Mouse (Mus musculus) MEL (cell line): ENCODE measurements at regions not wholly inside any gene's neighbourhood (a gene's known extent, or its start where the extent isn't known, plus 50 kb on each side); places are given as distances from the start of the nearest gene placed in this dataset.
"Not testable (repeated sequence)": the region's sequence is repeated elsewhere in the genome, so short reads cannot be mapped to it uniquely, and the experiment has no call there.

Source experiments
- DNase-seq: peaks from one replicate; pipeline ENCODE4 v3.0.0; 2011; ENCODE audit warnings: low read depth, low spot score
- H3K27ac ChIP-seq: 2 replicates; pipeline ENCODE4 v1.5.1; 2012; ENCODE audit warnings: low read depth, mild to moderate bottlenecking, control low read depth, low read length, moderate library complexity; ENCODE audit not compliant: control insufficient read depth
- H3K27me3 ChIP-seq, 2 experiments: fragments of 150-350 bp in 1 of 2; sonication (generic) in 1 of 2; 2 replicates each; pipeline ENCODE4 v1.6.1; 2012; ENCODE audit warnings: low read length in 2 of 2, mild to moderate bottlenecking in 2 of 2, improper control_type of control experiment in 1 of 2, moderate library complexity in 1 of 2; ENCODE audit not compliant: insufficient read depth in 2 of 2, control insufficient read depth in 1 of 2
- H3K36me3 ChIP-seq, 2 experiments: 2 replicates each; pipeline ENCODE4 v1.6.1; 2012 to 2014; ENCODE audit warnings: low read length in 2 of 2, improper control_type of control experiment in 1 of 2, inconsistent platforms in 1 of 2, mild to moderate bottlenecking in 1 of 2; ENCODE audit not compliant: insufficient read depth in 2 of 2, control insufficient read depth in 1 of 2
- H3K4me1 ChIP-seq, 2 experiments: fragments of 150-350 bp in 1 of 2; sonication (generic) in 1 of 2; 2 replicates each; pipeline ENCODE4 v1.6.1; 2012; ENCODE audit warnings: low read length in 2 of 2, improper control_type of control experiment in 1 of 2, mild to moderate bottlenecking in 1 of 2; ENCODE audit not compliant: insufficient read depth in 2 of 2, control insufficient read depth in 1 of 2
- H3K4me3 ChIP-seq, 2 experiments: fragments of 150-350 bp in 1 of 2; sonication (generic) in 1 of 2; 2 replicates each; pipeline ENCODE4 v1.5.1; 2012; ENCODE audit warnings: low read depth in 2 of 2, low read length in 2 of 2, mild to moderate bottlenecking in 2 of 2, moderate library complexity in 2 of 2, control low read depth in 1 of 2, improper control_type of control experiment in 1 of 2; ENCODE audit not compliant: control insufficient read depth in 1 of 2, insufficient read depth in 1 of 2
- H3K79me2 ChIP-seq: 2 replicates; pipeline ENCODE4 v1.6.1; 2012; ENCODE audit warnings: mild to moderate bottlenecking, low read length, moderate library complexity; ENCODE audit not compliant: control insufficient read depth, poor library complexity, insufficient read depth
- H3K9ac ChIP-seq: 2 replicates; pipeline ENCODE4 v1.6.1; 2012; ENCODE audit warnings: low read depth, mild to moderate bottlenecking, control low read depth, low read length, moderate library complexity; ENCODE audit not compliant: control insufficient read depth, poor library complexity, severe bottlenecking
- H3K9me3 ChIP-seq: fragments of 150-350 bp; sonication (generic); replicated peaks from 2 replicates; pipeline ENCODE4 v1.6.1; 2012; ENCODE audit warnings: mild to moderate bottlenecking, low read length, improper control_type of control experiment, moderate library complexity; ENCODE audit not compliant: insufficient read depth
- E2F4 ChIP-seq: IDR thresholded peaks from 2 replicates; pipeline ENCODE4 v1.6.1; 2011; ENCODE audit warnings: low read depth, low read length, improper control_type of control experiment, borderline replicate concordance
- ELF1 ChIP-seq: IDR thresholded peaks from 2 replicates; pipeline ENCODE4 v1.6.1; 2014; ENCODE audit warnings: low read depth, mild to moderate bottlenecking, inconsistent platforms, low read length, improper control_type of control experiment, moderate library complexity
- ETS1 ChIP-seq: IDR thresholded peaks from 2 replicates; pipeline ENCODE4 v1.6.1; 2012; ENCODE audit warnings: low read depth, mild to moderate bottlenecking, inconsistent platforms, low read length, improper control_type of control experiment, moderate library complexity
- HCFC1 ChIP-seq: IDR thresholded peaks from 2 replicates; pipeline ENCODE4 v1.6.1; 2012; ENCODE audit warnings: low read depth, mild to moderate bottlenecking, inconsistent platforms, low read length, improper control_type of control experiment, moderate library complexity
- MAFK ChIP-seq: IDR thresholded peaks from 2 replicates; pipeline ENCODE4 v1.6.1; 2011; ENCODE audit warnings: low read depth, mild to moderate bottlenecking, low read length, improper control_type of control experiment, borderline replicate concordance
- MYC ChIP-seq: IDR thresholded peaks from 2 replicates; pipeline ENCODE4 v1.6.1; 2011; ENCODE audit warnings: low read depth, mild to moderate bottlenecking, low read length, improper control_type of control experiment, moderate library complexity
- NELFE ChIP-seq: IDR thresholded peaks from 2 replicates; pipeline ENCODE4 v1.6.1; 2011; ENCODE audit warnings: low read depth, low read length, improper control_type of control experiment
- NRF1 ChIP-seq: IDR thresholded peaks from 2 replicates; pipeline ENCODE4 v1.6.1; 2014; ENCODE audit warnings: low read depth, mild to moderate bottlenecking, inconsistent platforms, low read length, improper control_type of control experiment, moderate library complexity; ENCODE audit not compliant: poor library complexity, insufficient read depth, severe bottlenecking
- POLR2AphosphoS2 ChIP-seq: IDR thresholded peaks from 2 replicates; pipeline ENCODE4 v1.6.1; 2011; ENCODE audit warnings: low read length, improper control_type of control experiment
- POLR2AphosphoS5 ChIP-seq: IDR thresholded peaks from 2 replicates; pipeline ENCODE4 v1.6.1; 2012; ENCODE audit warnings: low read depth, borderline replicate concordance, mild to moderate bottlenecking, inconsistent platforms, low read length, moderate library complexity, mixed read lengths
- RAD21 ChIP-seq: IDR thresholded peaks from 2 replicates; pipeline ENCODE4 v1.6.1; 2011; ENCODE audit warnings: mild to moderate bottlenecking, low read depth, low read length, improper control_type of control experiment
- RCOR1 ChIP-seq: IDR thresholded peaks from 2 replicates; pipeline ENCODE4 v1.6.1; 2012; ENCODE audit warnings: low read depth, mild to moderate bottlenecking, inconsistent platforms, low read length, improper control_type of control experiment
- SIN3A ChIP-seq: IDR thresholded peaks from 2 replicates; pipeline ENCODE4 v1.6.1; 2012; ENCODE audit warnings: low read length, improper control_type of control experiment, inconsistent platforms
- SMC3 ChIP-seq: IDR thresholded peaks from 2 replicates; pipeline ENCODE4 v1.6.1; 2011; ENCODE audit warnings: low read depth, low read length, improper control_type of control experiment
- TBP ChIP-seq: IDR thresholded peaks from 2 replicates; pipeline ENCODE4 v1.8.0; 2011; ENCODE audit warnings: low read depth, low read length, improper control_type of control experiment
- TCF12 ChIP-seq: IDR thresholded peaks from 2 replicates; pipeline ENCODE4 v1.6.1; 2014; ENCODE audit warnings: low read depth, mild to moderate bottlenecking, inconsistent platforms, low read length, improper control_type of control experiment, moderate library complexity
- ZKSCAN1 ChIP-seq: IDR thresholded peaks from 2 replicates; pipeline ENCODE4 v1.6.1; 2012; ENCODE audit warnings: low read depth, mild to moderate bottlenecking, inconsistent platforms, low read length, improper control_type of control experiment, moderate library complexity

- TF ChIP-seq TBP, result no peak
- TF ChIP-seq, all 39 proteins: peak for 0
- H3K4me3 ChIP-seq, result no peak overlapping the region
- no peak overlapping the region for H3K9ac ChIP-seq
- H3K27me3 ChIP-seq, result no peaks in the 10 kb centered on the region
- no peak for DNase-seq
- H3K27ac ChIP-seq, result no peak overlapping the region
- H3K9me3 ChIP-seq, result no peaks in the 10 kb centered on the region
- H3K36me3 ChIP-seq, result no peaks in the 10 kb centered on the region
- no peaks in the 10 kb centered on the region for H3K79me2 ChIP-seq
- H3K4me1 ChIP-seq, result no peaks in the 10 kb centered on the region
These were observed 129.8 kb upstream of the Adcy2 start for GRCm38 (mm10) chr13:69129056-69129620.

DNA sequence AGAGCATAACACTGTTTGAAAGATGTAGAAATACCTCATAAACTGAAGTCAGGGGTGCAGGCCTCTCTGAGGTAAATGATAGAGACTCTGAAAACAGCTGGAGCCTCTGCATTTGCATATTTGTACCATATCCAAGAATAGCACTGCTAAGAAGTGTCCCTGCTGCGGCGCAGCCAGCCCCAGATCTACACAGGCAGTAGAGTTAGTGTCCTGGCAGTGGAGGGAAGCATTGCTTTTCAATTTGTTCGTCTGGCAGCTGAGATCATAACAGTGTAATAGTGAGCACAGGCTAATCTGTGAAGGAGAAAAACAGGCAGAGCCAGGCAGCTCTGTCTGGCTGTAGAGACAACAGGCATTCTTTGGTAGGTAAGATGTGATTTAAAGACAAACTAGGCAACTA lies 128.2 kb upstream of the Adcy2 start:
- no peak for DNase-seq
- Histone ChIP-seq H3K9me3 (no peaks in the 10 kb centered on the region), H3K36me3 (no peaks in the 10 kb centered on the region), H3K4me3 (no peak overlapping the region), H3K4me1 (no peaks in the 10 kb centered on the region), H3K27me3 (no peaks in the 10 kb centered on the region)
- TF ChIP-seq NRF1, result no peak
- TF ChIP-seq, all 39 proteins: peak for 0
- no peak overlapping the region for H3K27ac ChIP-seq
- H3K9ac ChIP-seq, result no peak overlapping the region
- H3K79me2 ChIP-seq, result no peaks in the 10 kb centered on the region

DNA sequence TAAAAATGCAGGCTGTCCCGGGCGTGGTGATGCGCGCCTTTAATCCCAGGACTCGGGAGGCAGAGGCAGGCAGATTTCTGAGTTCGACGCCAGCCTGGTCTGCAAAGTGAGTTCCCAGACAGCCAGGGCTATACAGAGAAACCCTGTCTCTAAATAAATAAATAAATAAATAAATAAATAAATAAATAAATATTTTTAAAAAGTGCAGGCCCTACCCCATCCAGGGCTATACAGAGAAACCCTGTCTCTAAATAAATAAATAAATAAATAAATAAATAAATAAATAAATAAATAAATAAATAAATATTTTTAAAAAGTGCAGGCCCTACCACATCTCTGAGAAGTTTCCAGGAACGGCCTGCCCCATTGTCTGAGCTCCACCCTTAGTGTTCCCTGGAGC lies 119.4 kb upstream of the Adcy2 start:
- not testable (repeated sequence) for H3K9ac ChIP-seq, DNase-seq, H3K36me3 ChIP-seq, H3K4me1 ChIP-seq, H3K27me3 ChIP-seq, H3K79me2 ChIP-seq, H3K4me3 ChIP-seq, H3K27ac ChIP-seq, H3K9me3 ChIP-seq

- TF ChIP-seq POLR2AphosphoS5 (no peak), SIN3A (no peak), MAFK (no peak), E2F4 (no peak), RCOR1 (no peak), POLR2AphosphoS2 (no peak), MYC (no peak), SMC3 (no peak), HCFC1 (no peak), TBP (no peak), NRF1 (no peak), RAD21 (no peak), ETS1 (no peak), TCF12 (no peak), ZKSCAN1 (no peak), ELF1 (no peak), NELFE (no peak)
- Histone ChIP-seq H3K27me3 (no peaks in the 10 kb centered on the region), H3K36me3 (no peaks in the 10 kb centered on the region), H3K9ac (no peak overlapping the region), H3K4me1 (no peaks in the 10 kb centered on the region), H3K27ac (no peak overlapping the region), H3K4me3 (no peak overlapping the region), H3K79me2 (no peaks in the 10 kb centered on the region), H3K9me3 (no peaks in the 10 kb centered on the region)
- DNase-seq, result no peak
These were observed 109.8 kb upstream of the Adcy2 start for GRCm38 (mm10) chr13:69109168-69109567.
